Mouse (Mus musculus): Measurements from ENCODE around the gene Igsf9b. TPM values are rescaled to one million over a fixed set of nuclear protein-coding genes. Genes with fewer than 3 reads are reported as not detected.

Igsf9b gene
- polyA plus RNA-seq, 1 experiment from 2014 or later = 2.4 TPM

DNA sequence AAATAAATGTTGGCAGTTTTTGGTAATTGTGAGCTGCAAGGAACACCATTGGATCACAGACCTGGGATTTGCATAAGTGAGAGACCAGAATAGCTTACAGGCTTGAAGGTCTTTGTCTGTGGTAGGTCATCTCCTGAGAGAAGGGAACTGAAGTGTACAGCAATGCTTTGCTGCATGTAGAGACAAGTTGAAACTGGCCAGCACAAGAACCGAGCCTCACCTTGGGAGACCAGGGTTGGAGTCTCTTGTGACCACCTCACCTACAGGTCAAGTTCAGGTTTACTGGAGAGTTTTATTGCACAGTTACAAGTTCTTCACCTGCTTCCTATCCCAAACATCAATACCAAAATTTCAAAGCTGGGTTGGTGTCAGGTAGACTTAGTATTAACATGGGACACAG lies 40.2 kb downstream of the Igsf9b start:
- no peak for ATAC-seq (replicated peaks; ENCODE audit: insufficient number of reproducible peaks, low FRiP score, low TSS enrichment, low read depth)
- 85% methylated on average over 1 of the region's 1 CpGs for WGBS

GRCm38 (mm10) chr9:27346541-27347269 lies 47.7 kb downstream of the Igsf9b start:
- no peak overlapping the region for H3K4me2 ChIP-seq (ENCODE audit: low read depth, low read length)
- no peaks in the 10 kb centered on the region for H3K9me3 ChIP-seq (replicated peaks; ENCODE audit: control insufficient read depth, low read length)
- no peak overlapping the region for H3K9ac ChIP-seq (replicated peaks; ENCODE audit: low read length)
- ATAC-seq (replicated peaks; ENCODE audit: insufficient number of reproducible peaks, low FRiP score, low TSS enrichment, low read depth) (no peak), DNase-seq (ENCODE audit: low spot score) (no peak)
- no peaks in the 10 kb centered on the region for H3K27me3 ChIP-seq (ENCODE audit: control insufficient read depth, insufficient read depth, low read length)
- H3K4me1 ChIP-seq (ENCODE audit: control insufficient read depth, insufficient read depth, low read length) = no peaks in the 10 kb centered on the region
- H3K27ac ChIP-seq (replicated peaks; ENCODE audit: low read depth, low read length) = no peak overlapping the region
- no peak overlapping the region for H3K4me3 ChIP-seq (ENCODE audit: low read depth, low read length)
- 66% methylated on average over 11 of the region's 11 CpGs for WGBS
- no peaks in the 10 kb centered on the region; the same call in 1 of the 2 replicates for H3K36me3 ChIP-seq (replicated peaks; ENCODE audit: control insufficient read depth, insufficient read depth, low read depth, low read length)

More for the DNA sequence above, 40.2 kb downstream of the Igsf9b start:
- Histone ChIP-seq H3K9me3 (replicated peaks; ENCODE audit: control insufficient read depth, low read length) (no peaks in the 10 kb centered on the region), H3K36me3 (replicated peaks; ENCODE audit: control insufficient read depth, insufficient read depth, low read depth, low read length) (no peaks in the 10 kb centered on the region), H3K27ac (replicated peaks; ENCODE audit: low read depth, low read length) (no peak overlapping the region), H3K27me3 (ENCODE audit: control insufficient read depth, insufficient read depth, low read length) (no peaks in the 10 kb centered on the region), H3K4me3 (ENCODE audit: low read depth, low read length) (no peak overlapping the region), H3K4me1 (ENCODE audit: control insufficient read depth, insufficient read depth, low read length) (no peaks in the 10 kb centered on the region), H3K9ac (replicated peaks; ENCODE audit: low read length) (no peak overlapping the region), H3K4me2 (ENCODE audit: low read depth, low read length) (no peak overlapping the region)
- DNase-seq (ENCODE audit: low spot score) = no peak

DNA sequence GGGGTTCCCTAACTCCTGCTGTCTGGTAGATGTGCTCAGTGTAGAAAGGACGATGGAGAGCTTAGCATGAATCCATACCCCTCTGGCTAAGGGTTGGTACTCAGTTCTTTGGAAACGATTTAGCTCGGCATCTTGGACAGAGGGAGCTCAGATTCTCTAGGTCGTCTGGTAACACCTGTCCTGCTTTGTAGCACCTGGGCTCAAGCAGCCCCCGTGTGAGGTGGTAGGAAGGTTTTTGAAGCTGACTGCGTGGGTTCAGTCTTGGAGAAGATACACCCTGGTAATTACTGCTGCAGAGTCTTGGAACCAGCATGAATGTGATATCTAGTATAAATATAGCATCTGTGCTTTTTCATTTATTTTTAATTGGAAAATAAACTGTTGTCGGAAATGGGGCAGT lies 54.1 kb downstream of the Igsf9b start:
- Histone ChIP-seq H3K27me3 (ENCODE audit: control insufficient read depth, insufficient read depth, low read length) (no peaks in the 10 kb centered on the region), H3K4me2 (ENCODE audit: low read depth, low read length) (no peak overlapping the region), H3K4me1 (ENCODE audit: control insufficient read depth, insufficient read depth, low read length) (no peaks in the 10 kb centered on the region), H3K9ac (replicated peaks; ENCODE audit: low read length) (no peak overlapping the region), H3K27ac (replicated peaks; ENCODE audit: low read depth, low read length) (no peak overlapping the region), H3K9me3 (replicated peaks; ENCODE audit: control insufficient read depth, low read length) (no peaks in the 10 kb centered on the region), H3K4me3 (ENCODE audit: low read depth, low read length) (no peak overlapping the region), H3K36me3 (replicated peaks; ENCODE audit: control insufficient read depth, insufficient read depth, low read depth, low read length) (no peaks in the 10 kb centered on the region)
- DNase-seq (ENCODE audit: low spot score) (no peak), ATAC-seq (replicated peaks; ENCODE audit: insufficient number of reproducible peaks, low FRiP score, low TSS enrichment, low read depth) (no peak)
- WGBS = 82% methylated on average over 7 of the region's 7 CpGs

DNA sequence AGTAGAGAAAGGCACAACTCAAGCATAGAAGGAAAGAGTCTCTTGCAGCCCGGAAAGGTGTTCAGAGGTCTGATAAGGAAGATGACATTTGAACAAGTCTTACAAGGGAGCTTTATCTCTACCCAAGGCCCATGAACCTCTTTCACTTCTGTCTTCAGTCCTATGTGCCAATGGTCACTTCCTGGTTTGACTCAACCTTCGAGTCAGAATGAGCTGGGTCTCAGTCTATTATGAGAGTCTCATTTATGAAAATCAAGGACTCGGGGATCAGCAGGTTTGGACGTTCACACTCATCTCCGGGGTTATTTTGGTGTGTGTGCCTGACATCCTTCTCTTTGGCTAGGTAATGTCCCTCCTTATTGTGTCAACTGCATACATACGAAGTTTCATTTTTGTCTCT lies 58.9 kb downstream of the Igsf9b start:
- Histone ChIP-seq H3K9me3 (replicated peaks; ENCODE audit: control insufficient read depth, low read length) (no peaks in the 10 kb centered on the region), H3K27me3 (ENCODE audit: control insufficient read depth, insufficient read depth, low read length) (no peaks in the 10 kb centered on the region), H3K4me2 (ENCODE audit: low read depth, low read length) (no peak overlapping the region), H3K36me3 (replicated peaks; ENCODE audit: control insufficient read depth, insufficient read depth, low read depth, low read length) (no peaks in the 10 kb centered on the region), H3K27ac (replicated peaks; ENCODE audit: low read depth, low read length) (no peak overlapping the region), H3K4me3 (ENCODE audit: low read depth, low read length) (no peak overlapping the region), H3K4me1 (ENCODE audit: control insufficient read depth, insufficient read depth, low read length) (no peaks in the 10 kb centered on the region), H3K9ac (replicated peaks; ENCODE audit: low read length) (no peak overlapping the region)
- DNase-seq (ENCODE audit: low spot score) = no peak
- ATAC-seq (replicated peaks; ENCODE audit: insufficient number of reproducible peaks, low FRiP score, low TSS enrichment, low read depth) = no peak
- 89% methylated on average over 6 of the region's 6 CpGs for WGBS

DNA sequence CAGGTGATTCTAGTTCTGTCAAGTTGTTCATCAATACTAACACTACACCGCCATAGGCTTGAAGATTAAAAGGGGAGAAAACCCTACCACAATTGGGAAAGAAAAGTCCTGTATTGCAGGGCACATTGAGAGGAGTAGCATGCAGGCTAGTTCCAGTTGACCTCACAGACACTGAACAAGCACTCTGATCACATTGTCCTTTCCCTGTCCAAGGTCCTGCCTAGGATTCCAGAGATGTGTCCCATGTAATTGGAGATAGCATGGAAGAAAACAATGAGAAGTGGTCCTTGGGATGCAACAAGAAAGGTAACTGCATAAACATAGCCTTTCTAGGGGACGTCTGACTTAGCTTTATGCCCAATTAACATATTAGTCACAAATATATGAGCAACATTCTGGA lies 68.2 kb downstream of the Igsf9b start:
- Histone ChIP-seq H3K27me3 (ENCODE audit: control insufficient read depth, insufficient read depth, low read length) (no peaks in the 10 kb centered on the region), H3K4me2 (ENCODE audit: low read depth, low read length) (no peak overlapping the region), H3K9me3 (replicated peaks; ENCODE audit: control insufficient read depth, low read length) (no peaks in the 10 kb centered on the region), H3K27ac (replicated peaks; ENCODE audit: low read depth, low read length) (no peak overlapping the region), H3K9ac (replicated peaks; ENCODE audit: low read length) (no peak overlapping the region), H3K4me3 (ENCODE audit: low read depth, low read length) (no peak overlapping the region), H3K4me1 (ENCODE audit: control insufficient read depth, insufficient read depth, low read length) (no peaks in the 10 kb centered on the region), H3K36me3 (replicated peaks; ENCODE audit: control insufficient read depth, insufficient read depth, low read depth, low read length) (no peaks in the 10 kb centered on the region)
- ATAC-seq (replicated peaks; ENCODE audit: insufficient number of reproducible peaks, low FRiP score, low TSS enrichment, low read depth) (no peak), DNase-seq (ENCODE audit: low spot score) (peak; percentile 40)
- 59% methylated on average over 2 of the region's 2 CpGs for WGBS

- no peaks in the 10 kb centered on the region for H3K36me3 ChIP-seq (replicated peaks; ENCODE audit: control insufficient read depth, insufficient read depth, low read depth, low read length)
- DNase-seq (ENCODE audit: low spot score) (peak; percentile 12), ATAC-seq (replicated peaks; ENCODE audit: insufficient number of reproducible peaks, low FRiP score, low TSS enrichment, low read depth) (0 out of 2 replicates have a peak, but pooled peaks have one; percentile 44)
- no peak overlapping the region for H3K27ac ChIP-seq (replicated peaks; ENCODE audit: low read depth, low read length)
- H3K27me3 ChIP-seq (ENCODE audit: control insufficient read depth, insufficient read depth, low read length) = no peaks in the 10 kb centered on the region
- H3K4me2 ChIP-seq (ENCODE audit: low read depth, low read length) = no peak overlapping the region
- no peak overlapping the region for H3K9ac ChIP-seq (replicated peaks; ENCODE audit: low read length)
- WGBS = 70% methylated on average over 2 of the region's 2 CpGs
- H3K4me1 ChIP-seq (ENCODE audit: control insufficient read depth, insufficient read depth, low read length) = no peaks in the 10 kb centered on the region
- H3K9me3 ChIP-seq (replicated peaks; ENCODE audit: control insufficient read depth, low read length) = no peaks in the 10 kb centered on the region
- no peak overlapping the region for H3K4me3 ChIP-seq (ENCODE audit: low read depth, low read length)
Observed at GRCm38 (mm10) chr9:27369108-27369507, 70.1 kb downstream of the Igsf9b start.

DNA sequence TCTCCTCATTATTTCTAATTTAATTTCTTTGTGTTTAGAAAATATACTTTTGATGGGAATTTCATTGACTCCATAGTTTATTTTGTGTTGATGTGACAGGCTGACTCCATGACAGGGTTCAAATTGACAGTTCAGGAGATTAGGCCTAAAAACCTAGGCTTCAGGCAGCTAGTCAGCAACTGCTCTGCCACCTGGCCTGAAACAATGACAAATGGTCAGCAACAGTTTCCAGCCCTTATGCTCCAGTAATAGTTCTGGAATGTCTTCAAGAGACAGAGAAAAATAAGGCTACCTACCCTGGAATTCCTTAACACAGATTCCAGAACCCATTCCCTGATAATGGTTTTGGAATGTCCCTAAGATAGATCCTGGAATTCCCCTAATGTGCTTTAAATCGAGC lies 76.7 kb downstream of the Igsf9b start:
- 72% methylated on average over 1 of the region's 1 CpGs for WGBS
- Histone ChIP-seq H3K9me3 (replicated peaks; ENCODE audit: control insufficient read depth, low read length) (no peaks in the 10 kb centered on the region), H3K36me3 (replicated peaks; ENCODE audit: control insufficient read depth, insufficient read depth, low read depth, low read length) (no peaks in the 10 kb centered on the region), H3K27me3 (ENCODE audit: control insufficient read depth, insufficient read depth, low read length) (no peaks in the 10 kb centered on the region), H3K27ac (replicated peaks; ENCODE audit: low read depth, low read length) (no peak overlapping the region), H3K4me1 (ENCODE audit: control insufficient read depth, insufficient read depth, low read length) (no peaks in the 10 kb centered on the region), H3K4me2 (ENCODE audit: low read depth, low read length) (no peak overlapping the region), H3K9ac (replicated peaks; ENCODE audit: low read length) (no peak overlapping the region), H3K4me3 (ENCODE audit: low read depth, low read length) (no peak overlapping the region)
- no peak for DNase-seq (ENCODE audit: low spot score)
- no peak for ATAC-seq (replicated peaks; ENCODE audit: insufficient number of reproducible peaks, low FRiP score, low TSS enrichment, low read depth)

- no peaks in the 10 kb centered on the region for H3K4me1 ChIP-seq (ENCODE audit: control insufficient read depth, insufficient read depth, low read length)
- H3K27ac ChIP-seq (replicated peaks; ENCODE audit: low read depth, low read length) = no peak overlapping the region
- 96% methylated on average over 3 of the region's 3 CpGs for WGBS
- H3K9ac ChIP-seq (replicated peaks; ENCODE audit: low read length) = no peak overlapping the region
- no peak overlapping the region for H3K4me3 ChIP-seq (ENCODE audit: low read depth, low read length)
- H3K4me2 ChIP-seq (ENCODE audit: low read depth, low read length) = no peak overlapping the region
- H3K27me3 ChIP-seq (ENCODE audit: control insufficient read depth, insufficient read depth, low read length) = no peaks in the 10 kb centered on the region
- DNase-seq (ENCODE audit: low spot score) (no peak), ATAC-seq (replicated peaks; ENCODE audit: insufficient number of reproducible peaks, low FRiP score, low TSS enrichment, low read depth) (no peak)
- H3K9me3 ChIP-seq (replicated peaks; ENCODE audit: control insufficient read depth, low read length) = no peaks in the 10 kb centered on the region
- no peaks in the 10 kb centered on the region for H3K36me3 ChIP-seq (replicated peaks; ENCODE audit: control insufficient read depth, insufficient read depth, low read depth, low read length)
Observed at GRCm38 (mm10) chr9:27386951-27387350, 87.9 kb downstream of the Igsf9b start.

Measured in embryonic facial prominence, embryonic 11.5 days (tissue).